Mouse (Mus musculus) fat pad, adult 2 months (tissue): Measurements from ENCODE around the gene A430033K04Rik.

ENCODE experiments used
- DNase-seq: peaks from one replicate; pipeline ENCODE4 v3.0.0-alpha.2; 2011; ENCODE audit warnings: low read depth, low spot score; ENCODE audit errors: extremely low read depth

A430033K04Rik gene

DNA sequence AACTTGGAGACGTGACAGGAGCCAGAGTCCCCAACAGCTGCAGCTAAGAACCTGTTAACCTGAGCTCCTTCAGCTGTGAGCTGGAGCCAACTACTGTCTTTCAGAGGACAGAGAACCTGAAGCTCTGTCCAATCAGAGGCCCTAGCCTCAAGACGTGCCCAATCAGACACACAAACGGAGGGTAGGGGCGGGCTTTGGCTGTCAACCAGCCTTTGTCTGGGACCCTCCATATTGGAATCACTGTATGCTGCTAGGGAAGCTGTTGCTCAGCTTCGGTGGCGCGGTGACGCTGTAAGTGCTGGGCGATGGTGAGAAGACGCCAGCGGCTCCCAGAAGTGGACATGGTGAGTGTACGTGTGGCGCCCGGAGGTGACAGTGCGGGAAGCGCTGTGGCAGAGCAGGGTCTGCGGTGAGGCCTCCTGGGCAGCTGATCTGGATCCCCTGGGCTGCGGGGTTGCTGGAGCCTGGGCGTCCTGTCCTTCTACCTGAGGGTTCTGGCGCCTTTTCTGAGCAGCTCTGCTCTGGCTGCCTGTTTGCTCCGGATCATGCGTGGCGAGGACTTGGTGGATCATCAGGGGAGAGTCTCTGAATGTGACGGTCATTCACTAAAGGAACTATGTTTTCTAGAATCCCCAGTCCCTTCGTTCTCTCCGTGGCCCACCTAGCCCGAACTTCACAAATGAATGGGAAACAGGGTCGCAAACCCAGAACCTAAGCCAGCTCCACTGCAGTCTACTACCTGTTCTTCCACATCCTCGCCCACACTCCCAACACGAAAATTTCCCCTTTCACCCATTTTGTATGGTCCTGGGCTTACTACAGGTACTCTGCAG is at the start of gene A430033K04Rik:
Gene A430033K04Rik, plus strand, starts transcription at position 215 of the 833 bp plus-strand sequence.
- DNase-seq = peak; percentile 62

DNA sequence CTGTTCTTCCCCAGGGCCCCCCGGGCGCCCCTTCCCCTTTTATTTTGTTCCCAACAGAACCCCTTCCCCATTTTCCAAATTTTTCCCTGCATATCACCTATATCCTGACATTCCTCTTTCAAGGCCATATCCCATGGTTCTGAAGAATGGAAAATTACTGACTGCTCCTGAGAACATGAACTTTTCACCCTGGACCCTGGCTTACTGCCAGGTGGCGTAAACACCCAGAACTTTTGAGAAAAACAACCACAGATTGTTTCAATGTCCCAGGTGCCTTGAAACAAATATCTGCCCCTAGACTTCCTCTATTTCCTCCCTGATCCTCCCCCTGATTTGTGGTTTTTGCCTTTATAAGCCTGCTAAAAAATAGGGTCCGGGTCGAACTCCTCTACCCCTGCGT is 35.3 kb upstream of the A430033K04Rik start:
- no peak for DNase-seq

DNA sequence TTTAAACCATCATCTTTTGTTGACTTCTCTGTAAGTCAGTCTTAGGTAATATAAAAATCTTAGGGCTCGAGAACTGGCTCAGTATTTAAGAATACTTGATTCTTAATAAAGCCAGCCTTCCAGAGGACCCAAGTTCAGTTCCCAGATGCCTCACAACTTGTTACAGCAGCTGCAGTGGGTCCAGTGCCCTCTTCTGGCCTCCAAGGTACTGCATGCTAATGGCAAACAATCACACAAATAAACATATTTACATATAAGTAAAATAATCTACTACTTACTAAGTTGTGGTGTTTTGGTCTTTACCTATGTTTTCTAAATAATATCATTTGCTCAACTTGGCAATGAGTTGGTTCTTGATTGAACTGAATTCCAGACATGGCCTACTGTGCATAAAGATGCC is 4.3 kb upstream of the A430033K04Rik start:
- no peak for DNase-seq

DNA sequence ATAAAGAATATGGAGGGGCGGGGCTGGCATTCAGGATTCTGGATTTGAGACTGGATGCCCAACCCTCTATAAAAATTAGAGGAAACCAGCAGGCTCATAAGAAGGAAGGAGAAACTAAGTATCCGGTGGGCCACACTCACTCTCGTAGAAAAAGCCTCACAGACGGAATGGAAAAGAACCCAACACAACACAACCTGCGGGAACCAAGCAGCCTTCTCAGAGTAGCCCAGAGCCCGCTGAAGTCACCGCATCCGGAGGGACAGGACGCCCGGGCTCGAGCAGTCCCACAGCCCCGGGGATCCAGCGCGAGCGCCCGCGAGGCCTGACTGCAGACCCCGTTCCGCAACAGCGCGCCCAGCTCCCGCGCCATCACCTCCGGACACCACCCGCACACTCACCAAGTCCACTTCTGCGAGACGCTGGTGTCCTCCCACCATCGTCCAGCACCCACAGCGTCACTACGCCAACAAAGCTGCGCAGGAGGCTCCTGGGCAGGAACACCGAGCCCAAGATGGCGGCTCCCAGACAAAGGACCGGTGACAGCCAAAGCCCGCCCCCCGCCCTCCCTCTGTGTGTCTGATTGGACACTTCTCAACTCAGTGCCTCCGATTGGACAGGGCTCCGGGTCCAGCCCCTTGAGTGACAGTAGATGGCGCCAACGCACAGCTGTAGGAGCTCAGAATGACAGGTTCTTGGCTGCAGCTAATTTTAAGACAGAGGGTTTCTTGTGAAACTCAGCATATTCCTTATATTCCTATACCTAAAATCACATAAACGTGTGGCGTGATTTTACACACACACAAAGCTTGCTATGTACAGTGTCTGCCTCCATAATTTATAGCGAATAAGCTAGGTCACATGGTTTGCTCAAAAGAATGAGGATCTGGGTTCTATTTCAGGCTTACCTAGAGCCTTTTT is 3.2 kb upstream of the A430033K04Rik start, which contains the start of gene Zfp68:
Gene Zfp68, minus strand, starts transcription at position 551 of the 918 bp plus-strand sequence.
- DNase-seq = peak; percentile 81

DNA sequence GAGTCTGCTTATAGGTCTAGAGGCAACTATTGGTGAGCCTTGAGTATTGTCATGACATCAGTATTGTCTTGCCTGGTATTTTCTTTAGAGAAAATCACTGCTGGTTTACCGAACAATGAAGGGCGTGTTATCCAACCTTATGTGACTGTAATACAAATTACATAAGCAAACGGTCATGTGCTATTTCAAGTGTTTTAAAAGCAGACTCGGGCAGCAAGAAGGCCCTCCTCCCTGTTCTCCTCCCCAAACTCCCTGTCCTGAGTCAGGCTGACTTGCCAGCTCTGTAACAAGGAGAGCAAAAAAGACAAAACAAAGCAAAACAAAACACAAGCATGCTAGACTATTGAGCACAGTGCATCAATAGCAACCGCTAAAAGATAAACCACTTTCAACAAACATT is 1.8 kb upstream of the A430033K04Rik start:
- DNase-seq = no peak

DNA sequence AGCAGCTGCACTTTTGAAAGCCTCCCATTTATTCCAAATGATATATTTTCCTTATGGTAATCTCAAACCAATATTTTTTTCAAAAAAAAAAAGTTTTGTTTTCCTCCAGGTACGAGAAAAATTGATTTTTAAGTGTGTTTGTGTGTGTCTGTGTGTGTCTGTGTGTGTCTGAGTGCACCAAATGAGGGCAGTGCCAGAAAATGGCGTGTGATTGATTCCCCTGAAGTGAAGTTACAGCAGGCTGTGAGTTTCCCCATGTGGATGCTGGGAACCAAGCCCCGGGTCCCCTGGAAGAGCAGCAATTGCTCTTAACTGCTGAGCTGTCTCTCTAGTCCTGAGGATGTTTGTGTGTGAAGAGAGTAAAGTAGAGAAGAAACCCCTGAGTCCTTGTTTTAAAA is 818 bp downstream of the A430033K04Rik start:
- DNase-seq = no peak

DNA sequence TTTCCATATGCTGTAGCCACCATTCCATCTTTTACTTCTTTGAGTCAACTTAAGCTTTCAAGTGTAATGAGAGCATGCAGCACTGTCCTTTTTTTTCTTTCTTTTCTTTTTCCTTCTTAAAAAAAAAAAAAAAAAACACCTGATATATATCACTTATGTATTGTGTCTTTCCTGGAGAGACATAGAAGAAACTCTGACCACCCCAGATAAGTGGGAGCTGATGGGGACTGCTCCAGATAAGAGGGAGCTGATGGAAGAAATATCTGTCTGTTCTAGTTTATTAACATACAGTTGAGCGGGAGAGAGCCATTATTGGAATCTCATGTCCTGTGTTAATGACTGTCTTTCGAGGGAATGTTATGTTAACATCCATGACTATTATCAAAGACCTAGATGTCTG is 13.8 kb downstream of the A430033K04Rik start:
- no peak for DNase-seq

DNA sequence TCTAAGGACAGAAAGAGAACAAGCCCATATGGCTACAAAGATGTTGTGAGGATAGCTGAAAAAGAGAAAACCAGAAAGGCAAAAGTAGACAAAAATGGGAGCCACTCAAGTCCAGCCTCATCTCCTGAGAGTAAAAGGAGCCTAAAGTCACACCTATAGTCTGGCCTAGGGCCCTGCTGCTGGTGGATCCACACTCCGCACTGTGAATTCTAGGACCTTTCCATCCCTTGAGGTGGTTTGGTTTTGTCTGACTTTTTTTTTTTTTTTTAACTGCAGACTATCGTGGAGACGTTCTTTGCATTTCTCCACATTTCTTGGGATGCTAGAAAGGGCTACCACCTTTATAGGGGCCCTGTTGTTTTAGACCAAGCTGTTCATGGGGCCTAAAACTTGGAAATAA is 18.4 kb downstream of the A430033K04Rik start:
- DNase-seq = no peak

DNA sequence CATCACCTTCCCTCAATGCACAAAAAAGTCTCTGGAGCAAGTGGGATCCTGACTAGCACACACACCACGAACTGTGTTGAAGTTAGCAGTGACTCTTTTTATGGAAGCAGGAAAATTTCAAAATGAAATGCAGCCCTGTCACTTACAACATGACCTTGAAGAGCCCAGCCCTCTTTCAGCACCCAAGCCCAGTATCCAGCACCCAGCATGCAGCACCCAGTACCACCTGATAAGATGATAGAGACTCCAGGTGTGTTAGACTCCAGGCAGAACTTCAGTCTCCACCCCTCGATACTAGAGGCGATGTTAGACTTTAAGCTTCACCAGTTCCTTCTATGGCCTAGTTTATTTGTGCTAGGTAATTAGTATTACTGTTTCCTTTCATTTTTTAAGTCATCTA is 19.1 kb downstream of the A430033K04Rik start:
- no peak for DNase-seq

DNA sequence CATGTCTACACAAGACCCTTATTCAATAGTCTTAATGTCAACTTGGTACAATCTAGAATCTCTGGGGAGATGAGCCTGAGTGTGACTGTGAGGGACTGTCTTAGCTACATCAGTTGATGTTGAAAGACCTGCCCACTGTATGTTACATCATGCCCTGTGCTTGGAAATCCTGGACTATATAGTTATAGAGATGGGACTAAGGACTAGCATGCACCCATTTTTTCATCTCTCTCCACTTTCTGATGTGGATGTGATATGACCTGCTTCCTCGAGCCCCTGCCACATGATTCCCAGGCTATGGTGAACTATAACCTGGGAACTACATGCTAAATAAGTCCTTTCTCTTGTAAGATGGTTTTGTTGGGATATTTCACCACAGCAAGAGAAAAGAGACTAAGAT is 30.3 kb downstream of the A430033K04Rik start:
- no peak for DNase-seq

DNA sequence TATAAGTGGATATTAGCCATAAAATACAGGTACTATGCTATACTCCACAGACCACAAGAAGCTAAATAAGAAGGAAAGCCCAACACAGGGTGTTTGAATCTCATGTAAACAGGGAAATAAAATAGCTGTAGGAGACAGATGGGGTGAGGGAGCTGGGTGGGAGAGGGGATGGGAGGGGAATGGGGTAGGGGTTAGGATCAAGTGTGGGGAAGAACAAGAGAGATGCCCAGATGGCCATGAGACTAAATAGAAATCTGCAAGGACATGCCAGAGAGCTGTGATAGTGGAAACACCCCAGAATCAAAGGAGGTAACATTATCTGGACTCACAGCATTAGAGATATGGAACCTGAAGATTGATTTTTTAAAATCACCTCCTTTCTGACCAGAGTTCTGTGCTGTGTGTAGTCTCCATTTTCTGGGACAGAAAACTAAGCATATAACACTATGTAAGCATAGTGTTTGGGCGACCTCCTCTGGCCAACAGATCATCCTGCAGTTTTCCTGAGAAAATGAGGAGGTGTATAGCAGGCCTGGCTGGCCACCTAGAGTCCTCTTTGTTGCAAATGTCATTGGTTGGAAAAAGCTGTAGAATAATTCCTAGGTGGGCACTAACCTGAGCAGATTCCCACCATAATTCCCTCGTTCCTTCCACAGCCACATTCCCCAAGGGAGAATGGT is 34.0 kb downstream of the A430033K04Rik start:
- DNase-seq = no peak

DNA sequence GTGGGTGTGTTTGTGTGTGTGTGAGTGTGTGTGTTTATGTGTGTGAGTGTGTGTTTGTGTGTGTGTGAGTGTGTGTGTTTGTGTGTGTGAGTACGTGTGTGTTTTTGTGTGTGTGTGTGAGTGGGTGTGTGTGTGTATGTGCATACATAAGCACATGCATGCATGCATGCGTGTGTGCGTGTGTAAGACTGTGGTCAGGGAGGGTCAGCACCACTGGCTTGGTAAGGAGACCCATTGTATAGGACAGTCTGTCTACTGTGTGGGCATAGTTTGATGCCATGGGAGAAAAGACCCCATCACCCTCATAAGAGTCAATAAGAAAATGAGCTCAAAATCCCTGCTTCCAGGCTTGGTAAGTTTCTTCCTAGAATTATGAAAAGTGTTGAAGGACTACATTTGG is 34.7 kb downstream of the A430033K04Rik start:
- DNase-seq = no peak

DNA sequence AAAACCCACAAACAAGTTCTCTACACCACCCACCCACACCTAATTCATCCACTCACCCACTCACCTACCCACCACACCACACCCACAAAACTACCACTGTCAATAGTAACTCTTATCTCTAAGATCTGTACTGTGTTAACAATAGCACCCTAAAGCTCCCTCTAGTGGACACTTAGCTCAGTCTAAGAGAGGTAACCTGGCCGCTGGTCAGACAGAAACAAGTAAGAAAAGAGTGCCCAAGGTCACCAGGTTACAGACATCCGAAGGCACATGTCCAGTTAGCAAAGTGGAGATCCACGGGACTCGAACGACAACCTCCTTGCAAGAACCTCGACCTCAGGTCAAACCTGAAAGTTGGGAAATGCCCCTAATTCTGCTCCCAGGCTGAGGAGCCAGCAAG is 35.2 kb downstream of the A430033K04Rik start:
- DNase-seq = no peak

DNA sequence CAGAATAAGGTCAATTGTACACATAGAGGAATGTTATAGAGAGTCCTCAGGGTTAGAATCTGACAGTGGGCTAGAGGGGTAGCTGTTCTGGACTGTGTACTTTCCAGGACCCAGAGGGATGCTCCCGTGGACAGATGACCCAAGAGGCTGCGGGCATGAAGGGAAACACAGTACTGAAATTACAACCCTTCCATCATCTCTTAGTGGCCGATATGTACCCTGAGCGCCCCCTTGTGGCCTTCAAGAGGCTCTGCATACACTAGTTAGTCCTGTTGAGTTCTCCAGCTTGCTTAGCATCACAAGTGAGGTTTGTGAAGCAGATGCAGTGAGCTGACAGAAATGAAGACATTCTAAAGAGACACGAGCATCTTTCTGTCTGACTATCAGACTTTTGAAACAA is 36.3 kb downstream of the A430033K04Rik start:
- DNase-seq = no peak

DNA sequence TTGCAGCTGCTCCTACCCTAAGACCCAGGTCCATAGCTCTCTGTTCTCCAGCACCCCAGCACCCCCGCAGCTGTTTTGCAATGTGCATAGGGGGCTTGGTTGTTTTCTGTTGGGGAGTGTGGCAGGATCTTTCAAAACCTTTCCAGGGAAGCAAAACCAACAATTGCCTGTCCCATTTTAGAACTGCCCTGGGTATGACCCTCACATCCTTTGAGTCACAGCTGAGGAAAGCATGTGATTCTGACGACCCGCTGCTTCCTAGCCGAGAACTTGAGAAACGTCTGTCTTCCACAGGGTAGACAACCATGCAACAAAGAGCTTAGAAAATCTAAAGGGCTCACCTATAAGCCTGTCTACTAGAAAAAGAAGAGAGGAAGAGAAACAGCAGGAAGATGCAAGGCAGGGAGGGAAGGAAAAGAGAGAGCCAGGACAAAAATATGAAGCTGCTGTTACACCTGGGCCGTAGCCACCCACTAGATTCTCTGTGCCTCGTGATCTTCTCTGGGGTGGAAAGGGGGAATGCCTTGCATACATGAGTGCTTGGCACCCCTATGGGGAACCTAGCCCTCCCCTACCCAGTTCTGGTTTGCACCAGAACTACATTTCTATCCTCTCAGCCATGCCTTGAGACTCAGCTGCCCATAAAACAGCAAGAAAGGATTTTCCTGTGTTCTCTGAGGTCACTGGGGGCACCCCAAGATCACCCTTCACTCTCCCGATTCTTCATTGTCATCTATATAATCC is 60.5 kb downstream of the A430033K04Rik start:
- DNase-seq = no peak

DNA sequence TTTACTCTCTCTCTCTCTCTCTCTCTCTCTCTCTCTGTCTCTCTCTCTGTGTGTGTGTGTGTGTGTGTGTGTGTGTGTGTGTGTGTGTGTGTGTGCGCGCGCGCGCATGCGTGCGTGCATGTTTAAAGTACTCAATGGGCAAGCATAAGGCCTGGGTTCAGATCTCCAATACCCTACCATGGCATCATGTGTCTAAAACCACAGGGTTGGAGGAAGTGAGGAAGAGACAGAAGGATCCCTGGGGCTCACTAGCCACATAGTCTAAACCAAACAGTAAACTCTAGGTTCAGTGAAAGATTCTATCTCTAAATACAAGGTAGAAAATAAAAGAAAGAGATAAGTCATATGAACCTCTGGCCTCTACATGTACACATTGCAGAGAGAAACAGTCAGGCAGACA is 61.2 kb downstream of the A430033K04Rik start:
- no peak for DNase-seq

DNA sequence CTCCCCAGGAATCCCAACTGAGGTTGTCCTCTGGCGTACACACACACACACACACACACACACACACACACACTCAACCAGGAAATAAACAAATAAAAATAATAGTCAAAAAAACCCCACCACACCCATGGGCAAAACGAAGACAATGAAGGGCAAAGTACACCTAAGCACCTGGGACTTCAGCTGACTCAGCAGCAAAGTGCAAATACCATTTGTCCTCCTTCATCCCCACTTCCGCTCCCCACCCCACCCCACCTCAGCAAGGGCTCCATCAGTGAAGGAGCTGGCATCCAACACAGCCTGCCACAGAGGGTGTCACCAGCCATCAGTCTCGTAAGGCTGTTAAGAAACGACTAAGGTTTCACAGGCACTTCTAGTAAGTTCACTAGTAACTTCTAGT is 64.8 kb downstream of the A430033K04Rik start:
- no peak for DNase-seq

DNA sequence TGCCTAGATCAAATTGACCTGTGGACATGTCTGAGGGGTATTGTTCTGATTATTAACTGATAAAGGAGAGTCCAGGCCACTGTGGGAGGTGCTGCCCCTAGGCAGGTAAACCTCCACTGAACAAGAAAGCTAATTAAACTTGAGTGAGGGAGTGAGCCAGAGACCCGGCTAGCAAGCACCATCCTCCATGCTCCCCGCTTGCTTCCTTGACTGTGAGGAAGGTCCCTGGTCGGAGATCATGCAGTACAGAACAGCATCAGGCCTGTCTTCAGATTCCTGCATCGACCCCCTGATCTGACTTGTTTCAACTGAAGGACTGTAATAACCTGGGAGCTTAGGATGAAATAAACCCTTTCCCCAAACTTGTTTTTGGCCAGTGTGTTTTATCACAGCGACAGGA is 66.6 kb downstream of the A430033K04Rik start:
- no peak for DNase-seq

DNA sequence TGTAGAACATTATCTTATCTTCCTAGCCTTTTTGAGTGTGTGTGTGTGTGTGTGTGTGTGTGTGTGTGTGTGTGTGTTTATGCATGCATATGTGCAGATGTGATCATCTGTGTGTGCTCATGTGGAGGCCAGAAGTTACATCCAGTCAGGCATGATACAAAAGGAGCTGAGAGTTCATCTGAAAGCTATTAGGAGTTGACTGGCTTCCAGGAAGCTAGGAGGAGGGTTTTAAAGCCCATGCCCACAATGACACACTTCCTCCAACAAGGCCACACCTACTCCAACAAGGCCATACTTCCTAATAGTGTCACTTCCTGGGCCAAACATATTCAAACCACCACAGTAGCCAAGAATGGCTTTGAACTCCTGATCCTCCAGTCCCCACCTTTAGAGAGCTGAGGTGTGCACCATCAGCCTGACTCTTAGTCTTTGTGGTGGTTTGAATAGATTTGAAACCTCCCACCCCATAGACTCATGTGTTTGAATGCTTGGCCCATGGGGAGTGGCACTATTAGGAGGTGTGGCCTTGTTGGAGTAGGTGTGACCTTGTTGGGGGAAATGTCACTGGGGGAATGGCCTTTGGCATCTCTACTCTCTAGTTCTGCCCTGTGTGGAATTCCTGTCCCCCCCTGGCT is 70.4 kb downstream of the A430033K04Rik start:
- no peak for DNase-seq

DNA sequence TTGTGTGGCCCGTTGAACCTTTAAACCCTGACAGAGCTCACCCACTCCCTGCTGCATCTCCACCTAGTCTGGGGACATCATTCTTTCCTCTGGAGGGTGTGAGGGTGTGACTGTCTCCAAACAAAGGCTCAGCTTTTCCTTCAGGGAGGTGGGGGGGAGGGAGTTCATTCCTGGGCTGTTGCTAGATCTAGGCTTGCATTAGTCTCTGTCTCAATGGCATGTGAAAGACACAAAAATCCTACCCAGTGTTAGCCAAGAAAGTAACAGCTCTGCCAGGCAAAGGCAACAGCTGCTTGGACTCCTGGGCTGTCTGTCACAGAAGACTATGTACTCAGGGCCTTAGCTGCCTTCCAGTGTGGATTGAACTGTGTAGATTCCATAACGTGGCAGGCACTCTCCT is 71.4 kb downstream of the A430033K04Rik start:
- no peak for DNase-seq
